Mouse (Mus musculus) liver, adult 2 months (tissue): Measurements from ENCODE around the gene Lig3. TPM values are rescaled to one million over a fixed set of nuclear protein-coding genes. Genes with fewer than 3 reads are reported as not detected.

Source experiments
- DNase-seq: peaks from one replicate; pipeline ENCODE4 v3.0.0-alpha.2; 2011; ENCODE audit warnings: low read depth, low spot score; ENCODE audit errors: extremely low read depth
- H3K27ac ChIP-seq: fragments of 200-500 bp; replicated peaks from 2 replicates; pipeline ENCODE4 v1.5.1; 2012; ENCODE audit warnings: low read depth, mild to moderate bottlenecking, control low read depth, inconsistent platforms, low read length; ENCODE audit not compliant: insufficient read depth
- H3K27me3 ChIP-seq: fragments of 200-500 bp; 2 replicates; pipeline ENCODE4 v1.6.1; 2012; ENCODE audit warnings: mild to moderate bottlenecking, moderate library complexity, low read length, inconsistent platforms; ENCODE audit not compliant: control insufficient read depth, insufficient read depth
- H3K36me3 ChIP-seq: fragments of 200-500 bp; 2 replicates; pipeline ENCODE4 v1.6.1; 2012; ENCODE audit warnings: low read length, inconsistent platforms; ENCODE audit not compliant: control insufficient read depth, insufficient read depth
- H3K4me1 ChIP-seq: fragments of 200-500 bp; 2 replicates; pipeline ENCODE4 v1.6.1; 2011; ENCODE audit warnings: low read length; ENCODE audit not compliant: control insufficient read depth, insufficient read depth
- H3K4me3 ChIP-seq: fragments of 200-500 bp; 2 replicates; pipeline ENCODE4 v1.5.1; 2011; ENCODE audit warnings: low read depth, mild to moderate bottlenecking, control low read depth, low read length, moderate library complexity; ENCODE audit not compliant: insufficient read depth
- H3K79me2 ChIP-seq: fragments of 200-500 bp; 2 replicates; pipeline ENCODE4 v1.6.1; 2012; ENCODE audit warnings: inconsistent platforms, mild to moderate bottlenecking, low read length, moderate library complexity; ENCODE audit not compliant: control insufficient read depth, insufficient read depth
- H3K9ac ChIP-seq: fragments of 200-500 bp; 2 replicates; pipeline ENCODE4 v1.6.1; 2012; ENCODE audit warnings: low read depth, mild to moderate bottlenecking, control low read depth, inconsistent platforms, low read length
- CTCF ChIP-seq: fragments of 200-500 bp; IDR thresholded peaks from 2 replicates; pipeline ENCODE4 v1.5.1; 2011; ENCODE audit warnings: low read depth, low read length, control low read depth
- POLR2A ChIP-seq: fragments of 200-500 bp; IDR thresholded peaks from 2 replicates; pipeline ENCODE4 v1.6.1; 2011; ENCODE audit warnings: low read length, control low read depth; ENCODE audit not compliant: insufficient read depth; ENCODE audit errors: extremely low read depth
- WGBS: fragments of 180-500 bp; shearing (Covaris S2); methylation state at CpG from one replicate; pipeline ENCODE4 v1.1.7; 2018; 5-methylcytosine and 5-hydroxymethylcytosine counted together
- polyA plus RNA-seq: library from polyadenylated mRNA; depleted of rRNA; stranded (reverse); fragments of >200 nt; gene quantifications from 2 replicates; pipeline ENCODE4 v1.2.3, GENCODE M21; 2012; rRNA removed
- total RNA-seq: library from RNA; depleted of rRNA; stranded (reverse); fragments of >200 nt; gene quantifications from 2 replicates; pipeline ENCODE4 v1.2.3, GENCODE M21; 2014; rRNA removed

Gene Lig3
- total and polyA plus RNA-seq, 2 experiments: 8.0 to 15.4 TPM

DNA sequence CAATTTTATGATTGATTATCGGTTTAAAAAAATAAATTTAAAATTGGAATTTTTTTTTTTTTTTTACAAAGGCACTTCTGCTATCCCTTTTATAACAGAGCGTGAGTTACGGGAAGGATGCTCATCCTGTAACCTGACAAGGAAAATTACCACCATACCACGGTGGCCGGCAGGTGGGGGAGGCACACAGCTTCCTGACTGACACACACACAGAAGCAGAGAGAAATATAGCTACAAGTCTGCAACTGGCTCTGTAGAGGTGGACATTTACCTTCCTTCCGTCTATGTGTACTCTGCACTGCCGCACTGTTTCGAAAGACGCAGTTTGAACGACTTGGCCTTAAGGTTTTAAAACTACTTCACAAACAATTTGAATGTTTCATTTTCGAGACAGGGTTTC is 71.2 kb downstream of the Lig3 start:
- H3K36me3 ChIP-seq: no peaks in the 10 kb centered on the region
- peaks cover 37% of the 10 kb centered on the region for H3K4me1 ChIP-seq
- no peak overlapping the region; the same call in 1 of the 2 replicates for H3K9ac ChIP-seq
- 63% methylated on average over 11 of the region's 11 CpGs for WGBS
- H3K27ac ChIP-seq: peak overlapping the region; percentile 92
- TF ChIP-seq POLR2A: no peak
- TF ChIP-seq CTCF: no peak
- no peak overlapping the region for H3K4me3 ChIP-seq
- peak; percentile 67 for DNase-seq
- no peaks in the 10 kb centered on the region for H3K27me3 ChIP-seq
- H3K79me2 ChIP-seq: peaks cover 40% of the 10 kb centered on the region

DNA sequence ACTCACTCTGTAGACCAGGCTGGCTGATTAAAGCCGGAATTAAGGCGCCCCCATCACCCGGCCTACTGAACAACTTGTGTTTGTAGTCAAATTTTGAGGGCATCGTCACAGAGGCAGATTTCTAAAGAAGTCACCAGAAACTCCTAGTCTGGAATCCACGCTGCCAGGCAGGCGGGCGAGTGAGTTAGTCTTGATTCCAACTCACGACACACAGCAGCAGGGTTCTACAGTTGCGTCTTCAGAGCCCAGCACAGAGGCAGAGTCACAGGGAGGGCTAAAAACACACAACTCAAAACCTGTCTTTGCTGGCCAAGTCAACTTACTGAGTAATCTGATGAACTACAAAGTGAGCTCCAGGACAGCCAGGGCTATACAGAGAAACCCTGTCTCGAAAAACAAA is 71.6 kb downstream of the Lig3 start:
- no peaks in the 10 kb centered on the region for H3K36me3 ChIP-seq
- peaks cover 34% of the 10 kb centered on the region for H3K4me1 ChIP-seq
- no peaks in the 10 kb centered on the region for H3K27me3 ChIP-seq
- TF ChIP-seq CTCF (no peak), POLR2A (no peak)
- peak overlapping the region; percentile 92 for H3K27ac ChIP-seq
- H3K9ac ChIP-seq: no peak overlapping the region; the same call in 1 of the 2 replicates
- DNase-seq: no peak
- no peak overlapping the region for H3K4me3 ChIP-seq
- WGBS: 66% methylated on average over 10 of the region's 10 CpGs
- H3K79me2 ChIP-seq: peaks cover 40% of the 10 kb centered on the region

GRCm38 (mm10) chr11:82852958-82853357 is 72.0 kb downstream of the Lig3 start:
- Histone ChIP-seq H3K27me3 (no peaks in the 10 kb centered on the region), H3K9ac (no peak overlapping the region), H3K36me3 (no peaks in the 10 kb centered on the region), H3K79me2 (peaks cover 40% of the 10 kb centered on the region), H3K4me1 (peaks cover 35% of the 10 kb centered on the region), H3K27ac (peak overlapping the region; percentile 92), H3K4me3 (no peak overlapping the region)
- DNase-seq: peak; percentile 88
- 35% methylated on average over 7 of the region's 7 CpGs for WGBS
- TF ChIP-seq CTCF: no peak
- no peak for TF ChIP-seq POLR2A

Other genes with a start within 250 kb of the Lig3 start
- 0.87 and 1.2 TPM in 2 replicates for gene Cct6b, start 16.8 kb upstream of the Lig3 start, total RNA-seq
- 0.07 and 0.16 TPM in 2 replicates for gene Cct6b, start 16.8 kb upstream of the Lig3 start, polyA plus RNA-seq
- 7.8 and 9.1 TPM in 2 replicates for gene Zfp830, start 16.8 kb upstream of the Lig3 start, total RNA-seq
- gene Zfp830, start 16.8 kb upstream of the Lig3 start, polyA plus RNA-seq: 4.3 TPM in 2 replicates
- 10.6 and 12.5 TPM in 2 replicates for gene Rffl, start 90.1 kb downstream of the Lig3 start, total RNA-seq
- gene Rffl, start 90.1 kb downstream of the Lig3 start, polyA plus RNA-seq: 11.7 and 12.7 TPM in 2 replicates
- gene Rad51d, start 109.5 kb downstream of the Lig3 start, total RNA-seq: 4.0 and 5.0 TPM in 2 replicates
- 8.1 and 9.0 TPM in 2 replicates for gene Rad51d, start 109.5 kb downstream of the Lig3 start, polyA plus RNA-seq
- gene Fndc8, start 111.0 kb downstream of the Lig3 start, total RNA-seq: 0.20 TPM in 1 of 2 replicates, not detected in the other
- gene Fndc8, start 111.0 kb downstream of the Lig3 start, polyA plus RNA-seq: not detected in 2 replicates
- 2.3 and 2.6 TPM in 2 replicates for gene Nle1, start 127.3 kb downstream of the Lig3 start, total RNA-seq
- 11.0 and 15.6 TPM in 2 replicates for gene Nle1, start 127.3 kb downstream of the Lig3 start, polyA plus RNA-seq
- gene Unc45b, start 129.4 kb downstream of the Lig3 start, total RNA-seq: 0.46 and 0.81 TPM in 2 replicates
- gene Unc45b, start 129.4 kb downstream of the Lig3 start, polyA plus RNA-seq: 0.32 TPM in 2 replicates
- gene Slfn5, start 170.2 kb downstream of the Lig3 start, total RNA-seq: 9.5 and 12.0 TPM in 2 replicates
- 0.83 and 1.3 TPM in 2 replicates for gene Slfn5, start 170.2 kb downstream of the Lig3 start, polyA plus RNA-seq
- 2.7 and 3.1 TPM in 2 replicates for gene Slfn9, start 210.7 kb downstream of the Lig3 start, total RNA-seq
- gene Slfn9, start 210.7 kb downstream of the Lig3 start, polyA plus RNA-seq: 0.20 and 0.25 TPM in 2 replicates
- 2.6 and 4.4 TPM in 2 replicates for gene Slfn8, start 239.7 kb downstream of the Lig3 start, total RNA-seq
- 0.30 and 0.50 TPM in 2 replicates for gene Slfn8, start 239.7 kb downstream of the Lig3 start, polyA plus RNA-seq